Mouse (Mus musculus) stomach, embryonic 14.5 days (tissue): ENCODE measurements around the gene Svbp. TPM values are rescaled to one million over a fixed set of nuclear protein-coding genes. Genes with fewer than 3 reads are reported as not detected.

ENCODE experiments used
- ATAC-seq: fragments of 200-750 bp; cut with Nextera tagmentation; 2 replicates; pipeline ENCODE4 v1.8.0; 2017; ENCODE audit warnings: low read depth, moderate TSS enrichment; ENCODE audit not compliant: insufficient number of reproducible peaks, insufficient read depth, low FRiP score
- H3K27ac ChIP-seq: fragments of 300-500 bp; sonication (generic); 2 replicates; pipeline ENCODE4 v1.5.1; 2014; ENCODE audit warnings: mild to moderate bottlenecking, low read length, moderate library complexity, mixed read lengths
- H3K27me3 ChIP-seq: fragments of 300-500 bp; sonication (generic); 2 replicates; pipeline ENCODE4 v1.6.1; 2014; ENCODE audit warnings: low read length, control low read depth, mixed read lengths; ENCODE audit not compliant: control insufficient read depth, insufficient read depth
- H3K36me3 ChIP-seq: fragments of 300-500 bp; sonication (generic); 2 replicates; pipeline ENCODE4 v1.6.1; 2014; ENCODE audit warnings: mild to moderate bottlenecking, control low read depth, low read length, moderate library complexity, mixed read lengths; ENCODE audit not compliant: control insufficient read depth, insufficient read depth
- H3K4me1 ChIP-seq: fragments of 300-500 bp; sonication (generic); 2 replicates; pipeline ENCODE4 v1.6.1; 2014; ENCODE audit warnings: low read length, control low read depth, mixed read lengths; ENCODE audit not compliant: control insufficient read depth, insufficient read depth
- H3K4me2 ChIP-seq: fragments of 300-500 bp; sonication (generic); replicated peaks from 2 replicates; pipeline ENCODE4 v1.6.1; 2014; ENCODE audit warnings: low read depth, low read length, control low read depth
- H3K4me3 ChIP-seq: fragments of 300-500 bp; sonication (generic); 2 replicates; pipeline ENCODE4 v1.5.1; 2014; ENCODE audit warnings: low read depth, low read length, control low read depth
- H3K9ac ChIP-seq: fragments of 300-500 bp; sonication (generic); replicated peaks from 2 replicates; pipeline ENCODE4 v1.6.1; 2014; ENCODE audit warnings: low read depth, mild to moderate bottlenecking, control low read depth, low read length, moderate library complexity, mixed read lengths
- H3K9me3 ChIP-seq: fragments of 300-500 bp; sonication (generic); 2 replicates; pipeline ENCODE4 v1.6.1; 2016; ENCODE audit warnings: low read depth, low read length, control low read depth; ENCODE audit not compliant: control insufficient read depth
- whole genome bisulfite sequencing: fragments of 180-500 bp; shearing (Covaris S2); extraction: QIAGEN DNeasy Blood & Tissue Kit; methylation state at CpG from one replicate; pipeline ENCODE4 v1.1.7; 2014; 5-methylcytosine and 5-hydroxymethylcytosine counted together
- polyA plus RNA-seq: library from polyadenylated mRNA; unstranded; fragments of >200 nt; fragmentation: Nextera tagmentation; extraction: Ambion mirVana; gene quantifications from 2 replicates; pipeline ENCODE4 v1.2.1, GENCODE M21; 2014

Gene Svbp
- polyA plus RNA-seq, 1 experiment from 2014 or later: 155 TPM

- H3K9ac ChIP-seq: no peak overlapping the region
- ATAC-seq: no peak
- H3K36me3 ChIP-seq: peaks cover 17% of the 10 kb centered on the region
- H3K4me1 ChIP-seq: no peaks in the 10 kb centered on the region
- H3K4me2 ChIP-seq: no peak overlapping the region
- WGBS: 72% methylated on average over 22 of the region's 22 CpGs
- no peak overlapping the region for H3K4me3 ChIP-seq
- H3K9me3 ChIP-seq: no peaks in the 10 kb centered on the region
- H3K27ac ChIP-seq: no peak overlapping the region
- H3K27me3 ChIP-seq: no peaks in the 10 kb centered on the region
Measured at GRCm38 (mm10) chr4:119244468-119245240, 49.5 kb downstream of the Svbp start.

GRCm38 (mm10) chr4:119245556-119245955 lies 50.5 kb downstream of the Svbp start:
- no peak for ATAC-seq
- WGBS: 74% methylated on average over 7 of the region's 7 CpGs
- Histone ChIP-seq H3K9me3 (no peaks in the 10 kb centered on the region), H3K27me3 (no peaks in the 10 kb centered on the region), H3K4me1 (no peaks in the 10 kb centered on the region), H3K4me3 (no peak overlapping the region), H3K36me3 (peaks cover 17% of the 10 kb centered on the region), H3K9ac (no peak overlapping the region), H3K4me2 (no peak overlapping the region), H3K27ac (no peak overlapping the region)

- H3K4me2 ChIP-seq: no peak overlapping the region
- H3K27ac ChIP-seq: no peak overlapping the region
- H3K9ac ChIP-seq: no peak overlapping the region
- peaks cover 17% of the 10 kb centered on the region for H3K36me3 ChIP-seq
- 86% methylated on average over 9 of the region's 9 CpGs for WGBS
- H3K4me3 ChIP-seq: no peak overlapping the region
- no peaks in the 10 kb centered on the region for H3K4me1 ChIP-seq
- no peaks in the 10 kb centered on the region for H3K9me3 ChIP-seq
- no peaks in the 10 kb centered on the region for H3K27me3 ChIP-seq
- ATAC-seq: no peak
Measured at GRCm38 (mm10) chr4:119245961-119246360, 50.9 kb downstream of the Svbp start.

DNA sequence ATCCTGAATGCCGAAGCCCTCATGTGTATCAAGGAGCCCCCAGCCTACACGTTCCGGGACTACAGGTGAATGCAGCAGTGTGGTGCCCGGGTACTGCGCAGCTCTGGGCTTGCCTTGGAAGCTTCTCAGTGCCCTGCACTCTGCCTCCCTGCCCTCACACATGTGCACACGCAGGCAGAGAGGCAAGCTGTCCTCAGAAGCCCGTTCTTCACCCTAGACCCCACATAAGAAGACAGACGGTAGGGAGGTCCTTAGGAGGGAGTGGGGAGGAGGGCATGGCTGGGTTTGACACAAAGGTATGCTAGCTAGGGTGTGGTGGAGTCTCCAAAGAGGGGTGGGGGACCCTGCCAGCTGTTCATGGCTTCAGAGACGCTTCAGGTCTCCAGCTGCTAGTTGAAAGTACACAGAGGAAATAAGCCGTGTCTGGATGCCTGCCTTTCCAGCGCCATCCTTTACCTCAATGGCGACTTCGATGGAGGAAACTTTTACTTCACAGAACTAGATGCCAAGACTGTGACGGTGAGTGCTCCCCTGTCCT lies 51.7 kb downstream of the Svbp start:
- H3K36me3 ChIP-seq: peaks cover 10% of the 10 kb centered on the region
- 75% methylated on average over 14 of the region's 14 CpGs for WGBS
- H3K4me2 ChIP-seq: no peak overlapping the region
- no peak overlapping the region for H3K4me3 ChIP-seq
- H3K9me3 ChIP-seq: no peaks in the 10 kb centered on the region
- no peak for ATAC-seq
- no peak overlapping the region for H3K27ac ChIP-seq
- H3K4me1 ChIP-seq: no peaks in the 10 kb centered on the region
- no peak overlapping the region for H3K9ac ChIP-seq
- H3K27me3 ChIP-seq: no peaks in the 10 kb centered on the region

DNA sequence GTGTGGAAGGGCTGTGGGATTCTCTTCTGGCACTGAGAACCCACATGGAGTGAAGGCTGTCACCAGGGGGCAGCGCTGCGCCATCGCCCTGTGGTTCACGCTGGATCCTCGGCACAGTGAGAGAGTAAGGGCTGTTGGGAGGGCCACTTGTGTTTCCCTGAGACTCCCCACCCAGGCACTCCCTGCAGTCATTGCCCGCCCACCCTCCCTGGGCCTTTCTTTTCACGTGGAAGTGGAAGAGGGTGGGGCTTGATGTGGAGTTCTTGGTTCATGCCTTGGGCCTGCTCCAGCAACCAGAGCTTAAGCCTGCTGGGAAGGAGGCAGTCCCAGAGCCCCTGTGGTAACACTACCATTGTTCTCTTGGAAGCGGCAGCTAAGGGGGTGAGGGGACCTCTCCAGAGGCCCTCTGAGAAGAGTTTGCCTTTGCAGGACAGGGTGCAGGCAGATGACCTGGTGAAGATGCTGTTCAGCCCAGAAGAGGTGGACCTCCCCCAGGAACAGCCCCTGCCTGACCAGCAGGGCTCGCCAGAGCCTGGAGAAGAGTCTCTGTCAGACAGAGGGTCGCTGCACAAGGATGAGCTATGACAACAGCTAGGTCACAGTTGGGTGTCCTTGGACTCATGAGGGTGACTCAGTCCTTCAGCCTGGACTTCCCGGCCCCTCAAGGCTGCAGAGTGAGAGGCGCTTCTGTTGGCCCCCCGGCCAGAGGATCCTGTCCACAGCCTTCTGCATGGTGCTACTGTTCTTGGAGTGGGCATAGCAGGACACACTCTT lies 52.5 kb downstream of the Svbp start:
- WGBS: 33% methylated on average over 13 of the region's 13 CpGs
- H3K4me1 ChIP-seq: no peaks in the 10 kb centered on the region
- H3K36me3 ChIP-seq: peaks cover 3% of the 10 kb centered on the region; the same call in 1 of the 2 replicates
- no peak overlapping the region; the same call in 1 of the 2 replicates for H3K27ac ChIP-seq
- H3K4me2 ChIP-seq: no peak overlapping the region
- no peaks in the 10 kb centered on the region for H3K9me3 ChIP-seq
- no peaks in the 10 kb centered on the region for H3K27me3 ChIP-seq
- H3K9ac ChIP-seq: no peak overlapping the region
- ATAC-seq: peak; percentile 59; the same call in 1 of the 2 replicates
- H3K4me3 ChIP-seq: no peak overlapping the region

GRCm38 (mm10) chr4:119248407-119248965 lies 53.4 kb downstream of the Svbp start:
- no peak for ATAC-seq
- Histone ChIP-seq H3K4me1 (no peaks in the 10 kb centered on the region), H3K27ac (no peak overlapping the region), H3K36me3 (peaks cover 3% of the 10 kb centered on the region; the same call in 1 of the 2 replicates), H3K9ac (no peak overlapping the region), H3K4me3 (no peak overlapping the region), H3K4me2 (no peak overlapping the region), H3K9me3 (no peaks in the 10 kb centered on the region), H3K27me3 (no peaks in the 10 kb centered on the region)
- WGBS: 80% methylated on average over 11 of the region's 11 CpGs

Other genes with a start within 250 kb of the Svbp start
- gene Lao1, start 233.7 kb upstream of the Svbp start, polyA plus RNA-seq: not detected in 2 replicates
- 120 and 139 TPM in 2 replicates for gene Slc2a1, start 86.6 kb upstream of the Svbp start, polyA plus RNA-seq
- 7.0 and 8.5 TPM in 2 replicates for gene Zfp691, start 21.1 kb upstream of the Svbp start, polyA plus RNA-seq
- 1.1 and 1.5 TPM in 2 replicates for gene Ermap, start 5.3 kb upstream of the Svbp start, polyA plus RNA-seq
- not detected in 2 replicates for gene Tmem269, start 22.9 kb downstream of the Svbp start, polyA plus RNA-seq
- 24.0 and 29.7 TPM in 2 replicates for gene AU022252, start 37.4 kb downstream of the Svbp start, polyA plus RNA-seq
- 45.0 and 46.3 TPM in 2 replicates for gene P3h1, start 37.6 kb downstream of the Svbp start, polyA plus RNA-seq
- gene Cldn19, start 60.1 kb downstream of the Svbp start, polyA plus RNA-seq: not detected in 2 replicates
- 626 and 684 TPM in 2 replicates for gene Ybx1, start 99.3 kb downstream of the Svbp start, polyA plus RNA-seq
- gene Ppih, start 125.2 kb downstream of the Svbp start, polyA plus RNA-seq: 91.7 and 93.7 TPM in 2 replicates
- gene Ccdc30, start 220.2 kb downstream of the Svbp start, polyA plus RNA-seq: 3.5 and 7.3 TPM in 2 replicates
- 31.9 and 33.7 TPM in 2 replicates for gene Ppcs, start 227.1 kb downstream of the Svbp start, polyA plus RNA-seq
- not detected in 2 replicates for gene Zmynd12, start 227.5 kb downstream of the Svbp start, polyA plus RNA-seq